Mouse (Mus musculus) small intestine, adult 2 months (tissue): ENCODE results near the gene Gigyf2.

Source experiments
- CTCF ChIP-seq: fragments of 200-500 bp; IDR thresholded peaks from 2 replicates; pipeline ENCODE4 v1.5.1; 2012; ENCODE audit warnings: low read depth, mild to moderate bottlenecking, control low read depth, inconsistent platforms, low read length, moderate library complexity, mixed read lengths; ENCODE audit not compliant: insufficient replicate concordance, insufficient read length; ENCODE audit errors: extremely low read depth
- POLR2A ChIP-seq: fragments of 200-500 bp; IDR thresholded peaks from 2 replicates; pipeline ENCODE4 v1.6.1; 2012; ENCODE audit warnings: low read depth, mild to moderate bottlenecking, control low read depth, inconsistent platforms, low read length, moderate library complexity

DNA sequence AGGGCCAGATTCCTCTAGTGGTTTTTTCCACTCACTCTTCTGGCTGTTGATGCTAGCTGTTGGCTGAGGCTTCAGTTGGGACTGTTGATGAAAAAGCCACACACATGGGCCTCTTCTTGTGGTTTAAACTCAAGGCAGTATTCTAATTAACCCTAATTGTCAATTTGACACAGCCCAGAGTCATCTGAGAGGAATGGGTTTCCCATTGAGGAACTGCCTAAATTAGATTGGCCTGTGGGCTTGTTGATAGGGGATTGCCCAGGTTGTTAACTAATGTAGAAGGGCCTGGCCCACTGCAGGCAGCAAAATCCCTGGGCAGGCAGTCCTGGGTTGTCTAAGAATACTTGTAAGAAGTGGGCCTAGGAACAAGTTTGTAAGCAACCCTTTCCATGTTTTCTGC lies 2.1 kb upstream of the Gigyf2 start:
- TF ChIP-seq CTCF = no peak
- no peak for TF ChIP-seq POLR2A
